Mouse (Mus musculus) liver, postnatal 0 days (tissue): ENCODE measurements around the gene Ttll3. TPM values are rescaled to one million over a fixed set of nuclear protein-coding genes. Genes with fewer than 3 reads are reported as not detected.

Experiments used
- ATAC-seq: fragments of 200-750 bp; cut with Nextera tagmentation; 2 replicates; pipeline ENCODE4 v1.8.0; 2017; ENCODE audit warnings: mild to moderate bottlenecking, moderate library complexity
- DNase-seq: peaks from one replicate; pipeline ENCODE4 v3.0.0-alpha.2; 2016
- H3K27ac ChIP-seq: fragments of 300-500 bp; sonication (generic); 2 replicates; pipeline ENCODE4 v1.5.1; 2014; ENCODE audit warnings: antibody characterized with exemption, moderate library complexity, mild to moderate bottlenecking, low read depth
- H3K27me3 ChIP-seq: fragments of 300-500 bp; sonication (generic); 2 replicates; pipeline ENCODE4 v1.6.1; 2014; ENCODE audit warnings: low read length, control low read depth, mixed read lengths; ENCODE audit not compliant: insufficient read depth
- H3K36me3 ChIP-seq: fragments of 300-500 bp; sonication (generic); replicated peaks from 2 replicates; pipeline ENCODE4 v1.6.1; 2014; ENCODE audit warnings: mild to moderate bottlenecking, control low read depth, low read length, moderate library complexity, mixed read lengths; ENCODE audit not compliant: insufficient read depth
- H3K4me1 ChIP-seq: fragments of 300-500 bp; sonication (generic); 2 replicates; pipeline ENCODE4 v1.6.1; 2014; ENCODE audit warnings: antibody characterized with exemption, mild to moderate bottlenecking, control low read depth; ENCODE audit not compliant: insufficient read depth
- H3K4me2 ChIP-seq: fragments of 300-500 bp; sonication (generic); 2 replicates; pipeline ENCODE4 v1.6.1; 2014; ENCODE audit warnings: low read depth, mild to moderate bottlenecking, low read length, moderate library complexity, mixed read lengths
- H3K4me3 ChIP-seq: fragments of 300-500 bp; sonication (generic); 2 replicates; pipeline ENCODE4 v1.5.1; 2014; ENCODE audit warnings: low read depth, low read length
- H3K9ac ChIP-seq: fragments of 300-500 bp; sonication (generic); replicated peaks from 2 replicates; pipeline ENCODE4 v1.6.1; 2014; ENCODE audit warnings: mild to moderate bottlenecking, moderate library complexity
- H3K9me3 ChIP-seq: fragments of 300-500 bp; sonication (generic); 2 replicates; pipeline ENCODE4 v1.6.1; 2016; ENCODE audit warnings: mild to moderate bottlenecking, control low read depth, low read length, mixed read lengths
- CTCF ChIP-seq: sonication (generic); IDR thresholded peaks from 2 replicates; pipeline ENCODE4 v1.5.1; 2016; ENCODE audit warnings: antibody characterized with exemption, low read depth
- EP300 ChIP-seq: IDR thresholded peaks from 2 replicates; pipeline ENCODE4 v1.6.1; 2016; ENCODE audit warnings: antibody characterized with exemption, low read depth, mild to moderate bottlenecking
- WGBS: fragments of 180-500 bp; shearing (Covaris S2); extraction: QIAGEN DNeasy Blood & Tissue Kit; methylation state at CpG from one replicate; pipeline ENCODE4 v1.1.7; 2014; ENCODE audit not compliant: insufficient replicate concordance; 5-methylcytosine and 5-hydroxymethylcytosine counted together
- polyA plus RNA-seq: library from polyadenylated mRNA; unstranded; fragments of >200 nt; fragmentation: Nextera tagmentation; extraction: Ambion mirVana; gene quantifications from 2 replicates; pipeline ENCODE4 v1.2.1, GENCODE M21; 2015

Gene Ttll3
- polyA plus RNA-seq, 1 experiment from 2014 or later = 0.83 TPM

DNA sequence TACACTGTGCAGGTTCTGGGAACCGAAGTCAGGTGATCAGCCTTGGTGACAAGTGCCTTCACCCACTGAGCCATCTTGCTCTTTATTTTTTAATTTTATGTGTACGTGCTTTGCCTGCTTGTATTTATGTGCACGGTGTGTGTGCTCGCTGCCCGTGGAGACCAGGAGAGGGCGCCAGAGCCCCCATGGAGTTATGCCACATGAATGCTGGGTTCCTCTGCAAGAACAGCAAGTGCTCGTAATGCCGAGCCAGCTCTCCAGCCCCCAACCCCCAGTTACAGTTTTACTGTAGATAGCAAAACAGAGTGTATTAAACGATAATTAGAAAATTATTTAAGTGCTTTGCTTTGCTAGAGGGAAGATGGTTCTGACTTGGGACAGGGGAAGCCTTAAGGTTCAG lies 17.6 kb downstream of the Ttll3 start:
- TF ChIP-seq EP300 (no peak), CTCF (peak; percentile 47)
- 82% methylated on average over 9 of the region's 9 CpGs for WGBS
- Histone ChIP-seq H3K27me3 (no peaks in the 10 kb centered on the region), H3K4me3 (no peak overlapping the region), H3K36me3 (peaks cover 3% of the 10 kb centered on the region; the same call in 1 of the 2 replicates), H3K4me2 (no peak overlapping the region), H3K27ac (no peak overlapping the region), H3K9ac (no peak overlapping the region), H3K4me1 (no peaks in the 10 kb centered on the region), H3K9me3 (no peaks in the 10 kb centered on the region)
- DNase-seq = no peak
- no peak for ATAC-seq

DNA sequence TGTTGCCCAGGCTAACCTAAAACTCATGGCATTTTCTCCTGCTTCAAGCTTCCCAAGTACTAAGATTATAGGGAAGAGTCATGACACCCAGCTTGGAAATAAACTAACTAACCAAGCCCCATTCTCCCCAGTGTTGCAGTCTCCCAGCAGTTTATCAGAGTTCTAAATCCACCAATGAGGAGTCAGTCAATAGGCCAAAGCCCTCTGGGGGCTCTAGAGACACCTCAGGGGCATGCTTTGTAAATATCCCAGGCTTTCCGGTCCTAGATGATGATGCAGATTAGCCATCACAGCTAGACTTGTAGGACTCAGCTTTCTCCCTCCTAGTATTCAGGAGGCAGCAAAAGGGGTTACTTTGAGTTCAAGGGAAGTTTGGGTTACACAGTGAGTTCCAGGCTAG lies 20.9 kb downstream of the Ttll3 start:
- no peak overlapping the region for H3K9ac ChIP-seq
- TF ChIP-seq EP300 (no peak), CTCF (no peak)
- ATAC-seq (no peak), DNase-seq (no peak)
- peaks cover 3% of the 10 kb centered on the region for H3K36me3 ChIP-seq
- no peaks in the 10 kb centered on the region for H3K9me3 ChIP-seq
- H3K4me3 ChIP-seq = no peak overlapping the region
- no peaks in the 10 kb centered on the region for H3K27me3 ChIP-seq
- H3K4me2 ChIP-seq = no peak overlapping the region
- no peaks in the 10 kb centered on the region for H3K4me1 ChIP-seq
- no peak overlapping the region for H3K27ac ChIP-seq
- 77% methylated on average over 1 of the region's 1 CpGs for WGBS

DNA sequence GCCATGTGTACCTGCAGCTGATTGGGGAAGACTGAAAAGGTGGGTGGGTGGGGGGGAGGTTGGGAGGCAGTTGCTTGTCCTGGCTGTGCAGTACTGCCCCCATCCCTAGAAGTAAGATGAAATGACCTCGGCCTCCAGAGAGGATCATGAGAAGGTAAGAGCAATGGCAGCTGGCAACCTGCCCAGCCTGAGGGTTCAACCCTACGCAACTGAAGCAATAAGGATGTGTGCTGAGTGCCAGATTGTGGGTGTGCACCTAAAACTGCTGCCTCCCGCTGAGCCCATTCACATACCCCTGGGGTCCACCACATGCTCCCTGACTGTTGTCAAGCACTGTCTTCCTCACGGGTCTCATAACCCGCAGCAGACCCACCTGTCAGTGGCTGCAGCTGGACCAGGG lies 27.4 kb downstream of the Ttll3 start:
- Histone ChIP-seq H3K27me3 (no peaks in the 10 kb centered on the region), H3K27ac (no peak overlapping the region), H3K4me2 (no peak overlapping the region), H3K4me3 (no peak overlapping the region), H3K9me3 (no peaks in the 10 kb centered on the region), H3K9ac (no peak overlapping the region), H3K4me1 (peaks cover 16% of the 10 kb centered on the region), H3K36me3 (peaks cover 11% of the 10 kb centered on the region; the same call in 1 of the 2 replicates)
- DNase-seq (peak; percentile 31), ATAC-seq (no peak)
- 63% methylated on average over 5 of the region's 5 CpGs for WGBS
- no peak for TF ChIP-seq EP300
- TF ChIP-seq CTCF = no peak

DNA sequence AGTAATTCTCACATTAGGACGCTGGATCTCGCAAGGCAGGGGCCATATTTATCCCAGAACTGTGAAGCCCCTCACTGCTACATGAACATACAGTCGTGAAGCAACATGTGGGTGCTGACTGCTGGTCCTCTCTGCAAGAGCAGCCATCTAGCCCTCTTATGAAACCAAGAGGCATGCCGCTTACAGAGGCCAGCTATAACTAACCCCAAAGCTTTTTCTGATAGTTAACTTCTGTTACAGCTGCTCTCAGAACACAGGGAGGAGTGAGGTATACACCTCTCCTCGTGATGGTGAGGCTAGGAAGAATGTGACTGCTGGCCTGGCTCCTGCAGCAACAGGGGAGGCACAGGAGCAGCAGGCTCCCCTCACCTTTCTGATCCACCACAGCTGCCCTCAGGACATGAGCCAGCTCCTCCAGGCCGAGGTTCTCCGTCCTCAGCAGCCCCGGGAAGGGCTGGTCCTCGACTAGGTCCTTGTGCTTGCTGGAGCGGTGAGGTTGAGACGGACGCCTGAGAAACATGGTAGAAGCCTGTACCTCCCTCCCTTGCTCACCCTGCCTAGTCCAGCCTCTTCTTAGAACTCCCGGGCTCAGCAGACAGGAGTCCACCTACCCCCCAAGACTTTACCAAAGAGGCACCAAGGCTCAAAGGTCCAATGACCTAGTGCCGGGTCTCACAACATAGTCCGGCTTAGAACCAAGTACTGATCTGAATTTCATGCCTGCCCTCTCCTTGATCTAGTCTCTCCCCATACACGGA lies 29.6 kb downstream of the Ttll3 start:
- ATAC-seq (peak; percentile 66), DNase-seq (no peak)
- H3K4me1 ChIP-seq = peaks cover 16% of the 10 kb centered on the region
- peak overlapping the region; percentile 31; the same call in 1 of the 2 replicates for H3K27ac ChIP-seq
- peaks cover 11% of the 10 kb centered on the region; the same call in 1 of the 2 replicates for H3K36me3 ChIP-seq
- H3K9me3 ChIP-seq = no peaks in the 10 kb centered on the region
- H3K27me3 ChIP-seq = no peaks in the 10 kb centered on the region
- 11% methylated on average over 16 of the region's 16 CpGs for WGBS
- H3K4me2 ChIP-seq = peak overlapping the region; percentile 94
- H3K9ac ChIP-seq = peak overlapping the region; percentile 84
- peak overlapping the region; percentile 63 for H3K4me3 ChIP-seq
- no peak for TF ChIP-seq CTCF
- no peak for TF ChIP-seq EP300

DNA sequence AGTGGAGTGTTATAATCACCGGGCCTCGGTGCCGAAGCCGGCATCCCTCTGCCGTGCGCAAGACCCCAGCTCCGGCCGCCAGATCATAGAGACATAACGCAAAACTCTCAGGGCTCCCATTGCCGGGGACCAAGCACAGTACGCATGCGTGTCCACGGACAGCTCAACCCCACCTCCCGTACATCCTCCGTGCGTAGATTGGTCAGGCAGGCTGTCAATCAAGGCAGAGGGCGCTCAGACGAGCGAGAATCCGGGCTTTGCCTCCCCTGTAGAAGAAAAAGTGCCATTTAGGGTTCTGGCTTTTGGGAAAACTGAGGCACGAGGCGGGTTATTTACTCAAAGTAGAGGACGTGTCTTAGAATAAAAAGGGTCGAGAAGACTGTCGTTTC lies 30.1 kb downstream of the Ttll3 start, which contains the start of gene Rpusd3:
Rpusd3 (minus strand) TSS at position 142 of the 389 bp plus-strand sequence.
- TF ChIP-seq EP300 (no peak), CTCF (no peak)
- DNase-seq = peak; percentile 98
- peak within 1 kb of the TSS; percentile 63 for H3K4me3 ChIP-seq
- peaks cover 16% of the 10 kb centered on the region for H3K4me1 ChIP-seq
- peak within 1 kb of the TSS; percentile 31; the same call in 1 of the 2 replicates for H3K27ac ChIP-seq
- peak within 1 kb of the TSS; percentile 84 for H3K9ac ChIP-seq
- peaks cover 11% of the 10 kb centered on the region; the same call in 1 of the 2 replicates for H3K36me3 ChIP-seq
- ATAC-seq = peak; percentile 98
- H3K9me3 ChIP-seq = no peaks in the 10 kb centered on the region
- H3K27me3 ChIP-seq = no peaks in the 10 kb centered on the region
- 0% methylated on average over 25 of the region's 25 CpGs for WGBS
- peak within 1 kb of the TSS; percentile 94 for H3K4me2 ChIP-seq

DNA sequence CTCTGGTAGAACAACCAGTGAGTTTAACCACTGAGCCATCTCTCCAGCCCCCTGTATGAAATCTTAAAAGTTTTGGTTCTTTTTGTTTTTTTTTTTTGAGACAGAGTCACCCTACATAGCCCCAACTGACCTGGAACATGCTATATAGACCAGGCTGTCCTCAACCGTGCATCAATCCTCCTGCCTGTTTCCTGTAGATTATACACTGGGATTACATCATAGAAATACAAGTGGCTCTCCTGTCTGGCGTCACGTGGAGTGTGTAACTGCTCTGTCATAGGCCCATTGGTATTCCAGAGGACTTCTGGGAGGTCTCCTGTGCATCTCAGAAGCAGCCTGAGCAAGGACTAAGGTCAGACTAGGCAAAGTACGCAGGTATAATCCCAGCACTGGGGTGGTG lies 33.9 kb downstream of the Ttll3 start:
- Histone ChIP-seq H3K4me1 (peaks cover 12% of the 10 kb centered on the region), H3K36me3 (no peaks in the 10 kb centered on the region), H3K9me3 (no peaks in the 10 kb centered on the region), H3K4me2 (no peak overlapping the region), H3K27ac (no peak overlapping the region), H3K4me3 (no peak overlapping the region), H3K27me3 (no peaks in the 10 kb centered on the region), H3K9ac (no peak overlapping the region)
- no peak for TF ChIP-seq EP300
- TF ChIP-seq CTCF = no peak
- DNase-seq (no peak), ATAC-seq (no peak)
- WGBS = 44% methylated on average over 4 of the region's 4 CpGs
